Mouse (Mus musculus) liver, embryonic 14.5 days (tissue): ENCODE results near the gene Mgrn1. TPM values are rescaled to one million over a fixed set of nuclear protein-coding genes. Genes with fewer than 3 reads are reported as not detected.

Source experiments
- ATAC-seq: fragments of 200-750 bp; cut with Nextera tagmentation; 2 replicates; pipeline ENCODE4 v1.8.0; 2017; ENCODE audit warnings: moderate number of reproducible peaks, mild to moderate bottlenecking, moderate library complexity; ENCODE audit not compliant: insufficient read depth
- DNase-seq, 3 experiments: peaks; one replicate each; pipeline ENCODE4 v3.0.0-alpha.2; 2012 to 2013; ENCODE audit warnings: low read depth in 3 of 3, low spot score in 3 of 3
- H3K27ac ChIP-seq: fragments of 300-500 bp; sonication (generic); 2 replicates; pipeline ENCODE4 v1.5.1; 2014; ENCODE audit warnings: moderate library complexity, mild to moderate bottlenecking, control low read depth, inconsistent platforms
- H3K27me3 ChIP-seq: fragments of 300-500 bp; sonication (generic); 2 replicates; pipeline ENCODE4 v1.6.1; 2014; ENCODE audit warnings: mild to moderate bottlenecking, low read length, moderate library complexity; ENCODE audit not compliant: control insufficient read depth, insufficient read depth
- H3K36me3 ChIP-seq: fragments of 300-500 bp; sonication (generic); replicated peaks from 2 replicates; pipeline ENCODE4 v1.6.1; 2014; ENCODE audit warnings: low read depth; ENCODE audit not compliant: control insufficient read depth, insufficient read depth
- H3K4me1 ChIP-seq, 2 experiments: fragments of 200-500 bp in 1 of 2; fragments of 300-500 bp in 1 of 2; sonication (generic) in 1 of 2; replicated peaks; 2 replicates each; pipeline ENCODE4 v1.6.1; 2012 to 2014; ENCODE audit warnings: antibody characterized with exemption in 1 of 2, inconsistent platforms in 1 of 2, low read length in 1 of 2; ENCODE audit not compliant: control insufficient read depth in 2 of 2, insufficient read depth in 2 of 2
- H3K4me2 ChIP-seq: fragments of 300-500 bp; sonication (generic); 2 replicates; pipeline ENCODE4 v1.6.1; 2014; ENCODE audit warnings: low read depth, mild to moderate bottlenecking, control low read depth, moderate library complexity
- H3K4me3 ChIP-seq, 2 experiments: fragments of 200-500 bp in 1 of 2; fragments of 300-500 bp in 1 of 2; sonication (generic) in 1 of 2; 2 replicates each; pipeline ENCODE4 v1.5.1; 2012 to 2014; ENCODE audit warnings: low read depth in 2 of 2, low read length in 2 of 2, mild to moderate bottlenecking in 2 of 2, control low read depth in 1 of 2, inconsistent platforms in 1 of 2, moderate library complexity in 1 of 2; ENCODE audit not compliant: insufficient read depth in 1 of 2
- H3K9ac ChIP-seq: fragments of 300-500 bp; sonication (generic); replicated peaks from 2 replicates; pipeline ENCODE4 v1.6.1; 2014; ENCODE audit warnings: mild to moderate bottlenecking, control low read depth, moderate library complexity
- H3K9me3 ChIP-seq: fragments of 300-500 bp; sonication (generic); 2 replicates; pipeline ENCODE4 v1.6.1; 2016; ENCODE audit warnings: low read length, mixed read lengths; ENCODE audit not compliant: control insufficient read depth
- CTCF ChIP-seq: IDR thresholded peaks from 2 replicates; pipeline ENCODE4 v1.5.1; 2016; ENCODE audit warnings: antibody characterized with exemption, low read depth, control low read depth
- EP300 ChIP-seq: IDR thresholded peaks from 2 replicates; pipeline ENCODE4 v1.6.1; 2016; ENCODE audit warnings: antibody characterized with exemption, low read depth
- WGBS: fragments of 180-500 bp; shearing (Covaris S2); extraction: QIAGEN DNeasy Blood & Tissue Kit; methylation state at CpG from one replicate; pipeline ENCODE4 v1.1.7; 2014; ENCODE audit not compliant: insufficient replicate concordance; 5-methylcytosine and 5-hydroxymethylcytosine counted together
- polyA plus RNA-seq, 2 experiments: library from polyadenylated mRNA; depleted of rRNA in 1 of 2; stranded (reverse) in 1 of 2; unstranded in 1 of 2; fragments of >200 nt; fragmentation: Nextera tagmentation in 1 of 2; extraction: Ambion mirVana in 1 of 2; gene quantifications; 2 replicates each; pipeline versions ENCODE4 v1.2.1 to v1.2.3; 2012 to 2014

The Mgrn1 gene
- polyA plus RNA-seq, 2 experiments: 15.7 to 17.6 TPM

GRCm38 (mm10) chr16:4906559-4906958 is 20.5 kb downstream of the Mgrn1 start:
- no peak for DNase-seq

DNA sequence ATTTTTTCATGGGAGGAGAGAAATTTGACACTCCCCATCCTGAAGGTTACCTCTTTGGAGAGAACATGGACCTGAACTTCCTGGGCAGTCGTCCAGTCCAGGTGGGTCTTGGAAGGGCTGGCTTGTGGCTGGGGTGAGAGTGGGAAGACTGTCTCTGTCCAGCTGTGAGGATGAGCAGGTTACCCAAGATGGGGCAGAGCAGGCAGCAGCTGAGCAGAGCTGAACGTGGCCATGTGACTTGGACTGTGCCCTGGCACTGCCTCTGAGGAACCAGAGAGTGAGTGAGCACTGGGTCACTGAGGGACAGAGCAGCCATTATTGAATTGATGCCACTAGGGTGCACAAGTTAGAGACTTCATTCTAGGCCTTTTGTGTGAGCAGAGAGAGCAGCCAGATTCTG is 21.3 kb downstream of the Mgrn1 start:
- H3K9me3 ChIP-seq: no peaks in the 10 kb centered on the region
- no peaks in the 10 kb centered on the region; the same call in 1 of the 2 replicates for H3K36me3 ChIP-seq
- peaks cover 0 to 17% of the 10 kb centered on the region in 2 experiments; a peak in 2 of 4 replicates for H3K4me1 ChIP-seq
- WGBS: 52% methylated on average over 2 of the region's 2 CpGs
- no peak for ATAC-seq
- H3K27ac ChIP-seq: no peak overlapping the region
- TF ChIP-seq CTCF (no peak), EP300 (no peak)
- no peak for DNase-seq
- H3K4me3 ChIP-seq: no peak overlapping the region
- H3K4me2 ChIP-seq: peak overlapping the region; percentile 13; the same call in 1 of the 2 replicates
- H3K9ac ChIP-seq: no peak overlapping the region
- no peaks in the 10 kb centered on the region for H3K27me3 ChIP-seq

More at GRCm38 (mm10) chr16:4906559-4906958, 20.5 kb downstream of the Mgrn1 start:
- no peak overlapping the region for H3K4me2 ChIP-seq
- no peak overlapping the region for H3K4me3 ChIP-seq
- TF ChIP-seq EP300 (no peak), CTCF (no peak)
- H3K27ac ChIP-seq: no peak overlapping the region
- no peaks in the 10 kb centered on the region for H3K9me3 ChIP-seq
- no peaks in the 10 kb centered on the region; the same call in 1 of the 2 replicates for H3K36me3 ChIP-seq
- no peak overlapping the region for H3K9ac ChIP-seq
- peaks cover 0 to 18% of the 10 kb centered on the region in 2 experiments; a peak in 2 of 4 replicates for H3K4me1 ChIP-seq
- ATAC-seq: no peak
- H3K27me3 ChIP-seq: no peaks in the 10 kb centered on the region

DNA sequence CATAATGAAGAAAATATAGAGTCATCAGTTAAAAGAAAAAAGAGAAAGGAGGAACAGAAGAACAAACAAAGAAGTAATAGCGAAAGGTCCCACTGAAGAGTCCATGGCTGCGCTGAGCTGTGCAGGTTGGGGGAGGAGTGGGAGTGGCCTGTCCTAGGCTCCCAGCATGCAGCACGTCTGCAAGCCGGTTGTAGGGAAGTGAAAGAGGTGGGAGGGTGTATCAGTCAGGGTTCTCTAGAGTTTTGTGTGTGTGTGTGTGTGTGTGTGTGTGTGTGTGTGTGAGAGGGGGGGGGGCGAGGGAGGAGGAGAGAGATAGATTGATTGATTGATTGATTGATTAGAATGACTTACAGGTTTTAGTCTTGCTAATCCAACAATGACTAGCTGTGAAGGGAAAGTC is 21.9 kb downstream of the Mgrn1 start:
- DNase-seq (no peak), ATAC-seq (peak; percentile 63)
- no peak overlapping the region for H3K9ac ChIP-seq
- H3K4me2 ChIP-seq: peak overlapping the region; percentile 13; the same call in 1 of the 2 replicates
- no peak overlapping the region for H3K4me3 ChIP-seq
- H3K27ac ChIP-seq: no peak overlapping the region
- TF ChIP-seq CTCF (no peak), EP300 (no peak)
- no peaks in the 10 kb centered on the region for H3K9me3 ChIP-seq
- peaks cover 0 to 20% of the 10 kb centered on the region in 2 experiments; a peak in 2 of 4 replicates for H3K4me1 ChIP-seq
- no peaks in the 10 kb centered on the region; the same call in 1 of the 2 replicates for H3K36me3 ChIP-seq
- H3K27me3 ChIP-seq: no peaks in the 10 kb centered on the region
- 31% methylated on average over 4 of the region's 5 CpGs for WGBS

GRCm38 (mm10) chr16:4909745-4910144 is 23.7 kb downstream of the Mgrn1 start:
- Histone ChIP-seq H3K4me1 (peaks cover 0 to 16% of the 10 kb centered on the region in 2 experiments; a peak in 2 of 4 replicates), H3K4me3 (no peak overlapping the region), H3K9me3 (no peaks in the 10 kb centered on the region)

DNA sequence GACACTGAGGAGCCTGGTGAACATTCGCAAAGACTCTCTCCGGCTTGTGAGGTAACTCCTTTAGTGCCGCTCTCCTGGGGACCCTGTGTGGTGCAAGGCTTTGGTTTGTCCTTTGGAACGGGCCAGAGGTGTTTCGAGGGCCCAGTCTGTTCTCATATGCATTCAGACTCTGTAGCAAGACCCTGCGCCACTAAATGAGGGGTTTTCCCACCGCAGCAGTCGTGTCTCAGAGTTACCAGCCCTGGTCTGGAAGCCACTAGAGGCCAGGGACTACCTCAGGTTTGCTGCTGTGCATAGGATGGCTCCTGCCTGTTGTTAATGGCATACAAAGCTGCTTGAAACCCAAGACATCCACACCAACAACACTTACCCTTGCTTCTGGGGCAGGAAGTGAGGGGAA is 24.7 kb downstream of the Mgrn1 start:
- no peaks in the 10 kb centered on the region for H3K9me3 ChIP-seq
- no peak for DNase-seq
- no peak overlapping the region for H3K4me3 ChIP-seq
- H3K36me3 ChIP-seq: no peaks in the 10 kb centered on the region; the same call in 1 of the 2 replicates
- H3K27ac ChIP-seq: no peak overlapping the region
- H3K4me1 ChIP-seq: peaks cover 0 to 10% of the 10 kb centered on the region in 2 experiments; a peak in 2 of 4 replicates
- no peak overlapping the region for H3K4me2 ChIP-seq
- WGBS: 88% methylated on average over 8 of the region's 8 CpGs
- H3K27me3 ChIP-seq: no peaks in the 10 kb centered on the region
- no peak overlapping the region for H3K9ac ChIP-seq
- TF ChIP-seq CTCF (no peak), EP300 (no peak)
- ATAC-seq: no peak

More at GRCm38 (mm10) chr16:4909745-4910144, 23.7 kb downstream of the Mgrn1 start:
- no peak overlapping the region for H3K27ac ChIP-seq
- H3K36me3 ChIP-seq: no peaks in the 10 kb centered on the region; the same call in 1 of the 2 replicates
- no peak overlapping the region for H3K9ac ChIP-seq
- ATAC-seq (no peak), DNase-seq (no peak)
- H3K27me3 ChIP-seq: no peaks in the 10 kb centered on the region
- WGBS: 85% methylated on average over 2 of the region's 2 CpGs
- TF ChIP-seq EP300 (no peak), CTCF (peak; percentile 60)
- H3K4me2 ChIP-seq: no peak overlapping the region
